30 mouse cellular contexts compared by ENCODE assay signal in genomic region chrX:111855878-111856277, GRCm38 (mm10). TPM values are rescaled to one million over a fixed set of nuclear protein-coding genes. Genes with fewer than 3 reads are reported as not detected.
DNase-seq lines count a peak whose midpoint lies in the region; ATAC-seq lines count a peak whose summit lies in the region.
"Had no signal": no experiment of that assay in that cellular context is flagged by ENCODE, and none has a peak within 500 bp of the region (broad histone marks: within the 10 kb centered on the region; RNA-seq: fewer than 3 reads in every experiment).

No protein-coding gene starts in this region.

- DNase-seq in hindbrain, embryonic 10.5 days (ENCODE audit: low spot score) = no peak
- DNase-seq in neural tube, embryonic 11.5 days (ENCODE audit: low spot score) = no peak
- DNase-seq in frontal cortex, postnatal 36 days (ENCODE audit: low spot score in 2 of 2) = no peak
- DNase-seq: adrenal gland, postnatal 10 days; adrenal gland, postnatal 36 days; cerebellum, adult 11 months; cerebellum, adult 2 months; cerebellum, adult 9-11 months; cerebellum, postnatal 25 days; gastrocnemius, postnatal 25 days; heart, adult 2 months; heart, postnatal 14 days; heart, postnatal 4 days; kidney, adult 18-20 months had no signal

- H3K4me1 ChIP-seq in forebrain, embryonic 12.5 days = no peaks in the 10 kb centered on the region
- no peaks in the 10 kb centered on the region for H3K4me1 ChIP-seq in forebrain, embryonic 15.5 days
- no peaks in the 10 kb centered on the region for H3K4me1 ChIP-seq in hindbrain, embryonic 12.5 days
- H3K4me1 ChIP-seq in hindbrain, embryonic 10.5 days (replicated peaks) = no peaks in the 10 kb centered on the region
- no peaks in the 10 kb centered on the region for H3K4me1 ChIP-seq in neural tube, embryonic 11.5 days (ENCODE audit: control insufficient read depth, insufficient read depth, low read length)
- no peaks in the 10 kb centered on the region for H3K4me1 ChIP-seq in neural tube, embryonic 15.5 days
- no peaks in the 10 kb centered on the region for H3K4me1 ChIP-seq in neural tube, embryonic 14.5 days (ENCODE audit: control insufficient read depth, insufficient read depth, low read length)
- H3K4me1 ChIP-seq: embryonic facial prominence, embryonic 12.5 days; embryonic facial prominence, embryonic 15.5 days; heart, embryonic 10.5 days; heart, embryonic 13.5 days had no signal

- no peaks in the 10 kb centered on the region for H3K36me3 ChIP-seq in forebrain, embryonic 12.5 days (replicated peaks)
- no peaks in the 10 kb centered on the region for H3K36me3 ChIP-seq in forebrain, embryonic 15.5 days
- no peaks in the 10 kb centered on the region for H3K36me3 ChIP-seq in hindbrain, embryonic 12.5 days
- H3K36me3 ChIP-seq in hindbrain, embryonic 10.5 days = no peaks in the 10 kb centered on the region
- H3K36me3 ChIP-seq in neural tube, embryonic 11.5 days (ENCODE audit: control insufficient read depth, insufficient read depth, low read length) = no peaks in the 10 kb centered on the region
- H3K36me3 ChIP-seq in neural tube, embryonic 15.5 days = no peaks in the 10 kb centered on the region
- H3K36me3 ChIP-seq in neural tube, embryonic 14.5 days (ENCODE audit: control insufficient read depth, insufficient read depth, low read length) = no peaks in the 10 kb centered on the region
- H3K36me3 ChIP-seq: embryonic facial prominence, embryonic 12.5 days; embryonic facial prominence, embryonic 15.5 days; heart, embryonic 10.5 days; heart, embryonic 13.5 days had no signal

- H3K9me3 ChIP-seq in forebrain, embryonic 12.5 days = no peaks in the 10 kb centered on the region
- no peaks in the 10 kb centered on the region for H3K9me3 ChIP-seq in forebrain, embryonic 15.5 days
- no peaks in the 10 kb centered on the region for H3K9me3 ChIP-seq in hindbrain, embryonic 12.5 days (replicated peaks)
- H3K9me3 ChIP-seq in hindbrain, embryonic 10.5 days = no peaks in the 10 kb centered on the region
- no peaks in the 10 kb centered on the region for H3K9me3 ChIP-seq in neural tube, embryonic 11.5 days (ENCODE audit: control insufficient read depth, low read length)
- H3K9me3 ChIP-seq in neural tube, embryonic 15.5 days (replicated peaks) = no peaks in the 10 kb centered on the region
- H3K9me3 ChIP-seq in neural tube, embryonic 14.5 days (ENCODE audit: control insufficient read depth, low read length) = no peaks in the 10 kb centered on the region
- H3K9me3 ChIP-seq: embryonic facial prominence, embryonic 12.5 days; embryonic facial prominence, embryonic 15.5 days; heart, embryonic 10.5 days; heart, embryonic 13.5 days had no signal

- H3K4me3 ChIP-seq in forebrain, embryonic 12.5 days (replicated peaks) = no peak overlapping the region
- no peak overlapping the region for H3K4me3 ChIP-seq in forebrain, embryonic 15.5 days
- no peak overlapping the region for H3K4me3 ChIP-seq in hindbrain, embryonic 12.5 days
- H3K4me3 ChIP-seq in hindbrain, embryonic 10.5 days = no peak overlapping the region
- H3K4me3 ChIP-seq in neural tube, embryonic 11.5 days (ENCODE audit: low read depth, low read length) = no peak overlapping the region
- H3K4me3 ChIP-seq in neural tube, embryonic 15.5 days (replicated peaks) = no peak overlapping the region
- H3K4me3 ChIP-seq in neural tube, embryonic 14.5 days (ENCODE audit: low read depth, low read length) = no peak overlapping the region
- H3K4me3 ChIP-seq: embryonic facial prominence, embryonic 12.5 days; embryonic facial prominence, embryonic 15.5 days; heart, adult 2 months; heart, embryonic 10.5 days; heart, embryonic 13.5 days had no signal

- no peaks in the 10 kb centered on the region for H3K27me3 ChIP-seq in forebrain, embryonic 12.5 days
- no peaks in the 10 kb centered on the region for H3K27me3 ChIP-seq in forebrain, embryonic 15.5 days
- no peaks in the 10 kb centered on the region for H3K27me3 ChIP-seq in hindbrain, embryonic 12.5 days
- H3K27me3 ChIP-seq in hindbrain, embryonic 10.5 days (ENCODE audit: insufficient read depth, poor library complexity, severe bottlenecking) = no peaks in the 10 kb centered on the region
- H3K27me3 ChIP-seq in neural tube, embryonic 11.5 days (ENCODE audit: control insufficient read depth, insufficient read depth, low read length) = no peaks in the 10 kb centered on the region
- no peaks in the 10 kb centered on the region for H3K27me3 ChIP-seq in neural tube, embryonic 15.5 days (replicated peaks)
- no peaks in the 10 kb centered on the region for H3K27me3 ChIP-seq in neural tube, embryonic 14.5 days (ENCODE audit: control insufficient read depth, insufficient read depth, low read length)
- H3K27me3 ChIP-seq: embryonic facial prominence, embryonic 12.5 days; embryonic facial prominence, embryonic 15.5 days; heart, embryonic 13.5 days had no signal

- H3K27ac ChIP-seq in forebrain, embryonic 12.5 days = no peak overlapping the region
- H3K27ac ChIP-seq in forebrain, embryonic 15.5 days (replicated peaks) = no peak overlapping the region
- H3K27ac ChIP-seq in hindbrain, embryonic 12.5 days = no peak overlapping the region
- no peak overlapping the region for H3K27ac ChIP-seq in hindbrain, embryonic 10.5 days
- H3K27ac ChIP-seq in neural tube, embryonic 11.5 days (ENCODE audit: low read depth, low read length) = no peak overlapping the region
- no peak overlapping the region for H3K27ac ChIP-seq in neural tube, embryonic 15.5 days (replicated peaks)
- H3K27ac ChIP-seq in neural tube, embryonic 14.5 days (ENCODE audit: low read depth, low read length) = no peak overlapping the region
- H3K27ac ChIP-seq: embryonic facial prominence, embryonic 12.5 days; embryonic facial prominence, embryonic 15.5 days; heart, adult 2 months; heart, embryonic 10.5 days; heart, embryonic 13.5 days had no signal

- no peak overlapping the region for H3K9ac ChIP-seq in forebrain, embryonic 12.5 days
- no peak overlapping the region for H3K9ac ChIP-seq in forebrain, embryonic 15.5 days (replicated peaks)
- no peak overlapping the region for H3K9ac ChIP-seq in hindbrain, embryonic 12.5 days
- H3K9ac ChIP-seq in neural tube, embryonic 11.5 days (ENCODE audit: low read length) = no peak overlapping the region
- H3K9ac ChIP-seq in neural tube, embryonic 15.5 days (replicated peaks) = no peak overlapping the region
- H3K9ac ChIP-seq in neural tube, embryonic 14.5 days (replicated peaks; ENCODE audit: low read depth, low read length) = no peak overlapping the region
- H3K9ac ChIP-seq: embryonic facial prominence, embryonic 12.5 days; embryonic facial prominence, embryonic 15.5 days; heart, embryonic 13.5 days had no signal

- ATAC-seq in forebrain, embryonic 12.5 days (ENCODE audit: low FRiP score) = peak; percentile 51; the same call in 1 of the 2 replicates
- ATAC-seq in forebrain, embryonic 15.5 days (replicated peaks) = no peak
- peak; percentile 50; the same call in 1 of the 2 replicates for ATAC-seq in hindbrain, embryonic 12.5 days (ENCODE audit: low FRiP score)
- ATAC-seq in neural tube, embryonic 11.5 days (ENCODE audit: insufficient read depth, low FRiP score, low TSS enrichment) = peak; percentile 38; the same call in 1 of the 2 replicates
- ATAC-seq in neural tube, embryonic 15.5 days (ENCODE audit: low FRiP score) = no peak
- ATAC-seq in neural tube, embryonic 14.5 days (ENCODE audit: low read depth) = peak; percentile 89
- ATAC-seq: forebrain, embryonic 16.5 days; hindbrain, embryonic 16.5 days; inflammation-experienced regulatory T-cells, adult 6 months; intestine, embryonic 16.5 days had no signal

- WGBS in forebrain, embryonic 12.5 days = 53% methylated on average over 3 of the region's 3 CpGs
- 34% methylated on average over 3 of the region's 3 CpGs for WGBS in forebrain, embryonic 15.5 days
- WGBS in hindbrain, embryonic 12.5 days = 65% methylated on average over 3 of the region's 3 CpGs
- WGBS in hindbrain, embryonic 10.5 days = 69% methylated on average over 3 of the region's 3 CpGs
- WGBS in neural tube, embryonic 11.5 days = 66% methylated on average over 3 of the region's 3 CpGs
- 49% methylated on average over 3 of the region's 3 CpGs for WGBS in neural tube, embryonic 15.5 days
- 35% methylated on average over 3 of the region's 3 CpGs for whole genome bisulfite sequencing in neural tube, embryonic 14.5 days

- no peak overlapping the region for H3K4me2 ChIP-seq in forebrain, embryonic 12.5 days
- no peak overlapping the region for H3K4me2 ChIP-seq in forebrain, embryonic 15.5 days (replicated peaks)
- H3K4me2 ChIP-seq in hindbrain, embryonic 12.5 days (replicated peaks) = no peak overlapping the region
- H3K4me2 ChIP-seq in neural tube, embryonic 11.5 days (ENCODE audit: low read depth) = no peak overlapping the region
- H3K4me2 ChIP-seq in neural tube, embryonic 15.5 days = no peak overlapping the region
- no peak overlapping the region for H3K4me2 ChIP-seq in neural tube, embryonic 14.5 days (ENCODE audit: low read depth, low read length)
- H3K4me2 ChIP-seq: embryonic facial prominence, embryonic 12.5 days; embryonic facial prominence, embryonic 15.5 days; heart, embryonic 13.5 days had no signal

RNA-seq across cellular contexts. Expression of gene Gm45194, which starts 35.3 kb away (rescaled TPM):
- polyA plus RNA-seq in forebrain, embryonic 12.5 days (2016; fragmentation: Nextera tagmentation; extraction: Ambion mirVana) = 1.2 TPM in 2 replicates
- polyA plus RNA-seq in forebrain, embryonic 15.5 days (2015; fragmentation: Nextera tagmentation; extraction: Ambion mirVana) = 0.27 and 0.45 TPM in 2 replicates
- 0.66 and 1.9 TPM in 2 replicates for polyA plus RNA-seq in hindbrain, embryonic 12.5 days (2016; fragmentation: Nextera tagmentation; extraction: Ambion mirVana)
- 0.38 and 0.39 TPM in 2 replicates for polyA plus RNA-seq in hindbrain, embryonic 10.5 days (2016; fragmentation: Nextera tagmentation; extraction: Ambion mirVana)
- polyA plus RNA-seq in neural tube, embryonic 11.5 days (2014; fragmentation: Nextera tagmentation; extraction: Ambion mirVana) = 1.2 and 1.7 TPM in 2 replicates
- 0.18 and 0.19 TPM in 2 replicates for polyA plus RNA-seq in neural tube, embryonic 15.5 days (2015; fragmentation: Nextera tagmentation; extraction: Ambion mirVana)
- polyA plus RNA-seq in neural tube, embryonic 14.5 days (2014; fragmentation: Nextera tagmentation; extraction: Ambion mirVana) = 0.82 and 1.2 TPM in 2 replicates
- polyA plus RNA-seq: frontal cortex, adult 2 months; gonadal fat pad, adult 2 months; heart, adult 2 months; heart, embryonic 16.5 days; inflammation-experienced regulatory T-cells, adult 6 months; intestine, embryonic 16.5 days had no signal

Comparison
In these comparisons a context has a peak if more than half of its experiments do, and no peak if none do; other contexts are left out.
1. ATAC-seq: peak in forebrain, embryonic 12.5 days (single experiment), hindbrain, embryonic 12.5 days (single experiment), neural tube, embryonic 11.5 days (single experiment) and neural tube, embryonic 14.5 days (single experiment); none in forebrain, embryonic 15.5 days (single experiment) and neural tube, embryonic 15.5 days (single experiment).